Mouse (Mus musculus) layer of hippocampus, adult 8-10 months (tissue): Measurements from ENCODE around the gene Enthd1. TPM values are rescaled to one million over a fixed set of nuclear protein-coding genes. Genes with fewer than 3 reads are reported as not detected.
A peak's percentile ranks its signal among the peaks of the same experiment; 100 is the strongest.

Experiments used
- DNase-seq, 2 experiments: peaks; one replicate each; pipeline ENCODE4 v3.0.0; 2022; ENCODE audit warnings: low spot score in 2 of 2
- total RNA-seq, 4 experiments: library from RNA; stranded (reverse); gene quantifications; 2 replicates each; pipeline ENCODE4 v1.2.4; 2022

The Enthd1 gene
- total RNA-seq, 4 experiments from 2014 or later = not detected

- DNase-seq = peak in 1 of 2 experiments; percentile 25
Measured at GRCm38 (mm10) chr15:80413988-80414721, 150.8 kb downstream of the Enthd1 start.

GRCm38 (mm10) chr15:80413070-80413469, 151.9 kb downstream of the Enthd1 start:
- no peak for DNase-seq

- no peak for DNase-seq
Measured at GRCm38 (mm10) chr15:80410661-80411060, 154.3 kb downstream of the Enthd1 start.

- no peak for DNase-seq
Measured at GRCm38 (mm10) chr15:80407873-80408272, 157.1 kb downstream of the Enthd1 start.

Other genes with a start within 250 kb of the Enthd1 start
- under 1 TPM; 0.07 to 0.34 (median 0.17) TPM for gene Grap2, start 7.4 kb upstream of the Enthd1 start, total RNA-seq
- gene Fam83f, start 106.7 kb upstream of the Enthd1 start, total RNA-seq = under 1 TPM; 0.16 to 0.32 (median 0.23) TPM
- gene Tnrc6b, start 146.2 kb upstream of the Enthd1 start, total RNA-seq = 100 to 1,000 TPM in 3 of 4 experiments, 10 to 100 TPM in 1; 93.3 to 145 (median 128) TPM